Mouse (Mus musculus) brain, embryonic 18.5 days (tissue): ENCODE results near the gene Rnf44.

Source experiments
- DNase-seq: peaks from one replicate; pipeline ENCODE4 v3.0.0-alpha.2; 2012; ENCODE audit warnings: low read depth, low spot score

Gene Rnf44

GRCm38 (mm10) chr13:54687096-54687495 lies 6.6 kb downstream of the Rnf44 start:
- peak; percentile 67 for DNase-seq

GRCm38 (mm10) chr13:54686139-54687053 lies 7.3 kb downstream of the Rnf44 start:
- DNase-seq: no peak

GRCm38 (mm10) chr13:54685174-54685573 lies 8.5 kb downstream of the Rnf44 start:
- DNase-seq: no peak

GRCm38 (mm10) chr13:54684140-54684896 lies 9.4 kb downstream of the Rnf44 start:
- DNase-seq: no peak

GRCm38 (mm10) chr13:54683301-54683700 lies 10.4 kb downstream of the Rnf44 start:
- DNase-seq: no peak

GRCm38 (mm10) chr13:54681291-54681690 lies 12.4 kb downstream of the Rnf44 start:
- no peak for DNase-seq

- DNase-seq: no peak
Observed at GRCm38 (mm10) chr13:54680184-54680853, 13.4 kb downstream of the Rnf44 start.

GRCm38 (mm10) chr13:54678263-54678662 lies 15.4 kb downstream of the Rnf44 start:
- no peak for DNase-seq

GRCm38 (mm10) chr13:54675895-54676590 lies 17.7 kb downstream of the Rnf44 start:
- no peak for DNase-seq

GRCm38 (mm10) chr13:54670491-54670890 lies 23.2 kb downstream of the Rnf44 start:
- DNase-seq: no peak

GRCm38 (mm10) chr13:54665062-54665461 lies 28.6 kb downstream of the Rnf44 start:
- no peak for DNase-seq

- no peak for DNase-seq
Observed at GRCm38 (mm10) chr13:54664509-54664908, 29.2 kb downstream of the Rnf44 start.

GRCm38 (mm10) chr13:54663999-54664398 lies 29.7 kb downstream of the Rnf44 start:
- no peak for DNase-seq

- no peak for DNase-seq
Observed at GRCm38 (mm10) chr13:54661358-54661757, 32.3 kb downstream of the Rnf44 start.

GRCm38 (mm10) chr13:54660877-54661276 lies 32.8 kb downstream of the Rnf44 start:
- DNase-seq: no peak

- DNase-seq: no peak
Observed at GRCm38 (mm10) chr13:54650461-54650860, 43.2 kb downstream of the Rnf44 start.

GRCm38 (mm10) chr13:54635011-54635410 lies 58.7 kb downstream of the Rnf44 start:
- no peak for DNase-seq

GRCm38 (mm10) chr13:54632731-54633277 lies 60.9 kb downstream of the Rnf44 start:
- DNase-seq: no peak
